Mouse (Mus musculus) liver, embryonic 14.5 days (tissue): Measurements from ENCODE around the gene Prim2. TPM values are rescaled to one million over a fixed set of nuclear protein-coding genes. Genes with fewer than 3 reads are reported as not detected.

Source experiments
- ATAC-seq: fragments of 200-750 bp; cut with Nextera tagmentation; 2 replicates; pipeline ENCODE4 v1.8.0; 2017; ENCODE audit warnings: moderate number of reproducible peaks, mild to moderate bottlenecking, moderate library complexity; ENCODE audit not compliant: insufficient read depth
- DNase-seq, 3 experiments: peaks; one replicate each; pipeline ENCODE4 v3.0.0-alpha.2; 2012 to 2013; ENCODE audit warnings: low read depth in 3 of 3, low spot score in 3 of 3
- H3K27ac ChIP-seq: fragments of 300-500 bp; sonication (generic); 2 replicates; pipeline ENCODE4 v1.5.1; 2014; ENCODE audit warnings: moderate library complexity, mild to moderate bottlenecking, control low read depth, inconsistent platforms
- H3K27me3 ChIP-seq: fragments of 300-500 bp; sonication (generic); 2 replicates; pipeline ENCODE4 v1.6.1; 2014; ENCODE audit warnings: mild to moderate bottlenecking, low read length, moderate library complexity; ENCODE audit not compliant: control insufficient read depth, insufficient read depth
- H3K36me3 ChIP-seq: fragments of 300-500 bp; sonication (generic); replicated peaks from 2 replicates; pipeline ENCODE4 v1.6.1; 2014; ENCODE audit warnings: low read depth; ENCODE audit not compliant: control insufficient read depth, insufficient read depth
- H3K4me1 ChIP-seq, 2 experiments: fragments of 200-500 bp in 1 of 2; fragments of 300-500 bp in 1 of 2; sonication (generic) in 1 of 2; replicated peaks; 2 replicates each; pipeline ENCODE4 v1.6.1; 2012 to 2014; ENCODE audit warnings: antibody characterized with exemption in 1 of 2, inconsistent platforms in 1 of 2, low read length in 1 of 2; ENCODE audit not compliant: control insufficient read depth in 2 of 2, insufficient read depth in 2 of 2
- H3K4me2 ChIP-seq: fragments of 300-500 bp; sonication (generic); 2 replicates; pipeline ENCODE4 v1.6.1; 2014; ENCODE audit warnings: low read depth, mild to moderate bottlenecking, control low read depth, moderate library complexity
- H3K4me3 ChIP-seq, 2 experiments: fragments of 200-500 bp in 1 of 2; fragments of 300-500 bp in 1 of 2; sonication (generic) in 1 of 2; 2 replicates each; pipeline ENCODE4 v1.5.1; 2012 to 2014; ENCODE audit warnings: low read depth in 2 of 2, low read length in 2 of 2, mild to moderate bottlenecking in 2 of 2, control low read depth in 1 of 2, inconsistent platforms in 1 of 2, moderate library complexity in 1 of 2; ENCODE audit not compliant: insufficient read depth in 1 of 2
- H3K9ac ChIP-seq: fragments of 300-500 bp; sonication (generic); replicated peaks from 2 replicates; pipeline ENCODE4 v1.6.1; 2014; ENCODE audit warnings: mild to moderate bottlenecking, control low read depth, moderate library complexity
- H3K9me3 ChIP-seq: fragments of 300-500 bp; sonication (generic); 2 replicates; pipeline ENCODE4 v1.6.1; 2016; ENCODE audit warnings: low read length, mixed read lengths; ENCODE audit not compliant: control insufficient read depth
- CTCF ChIP-seq: IDR thresholded peaks from 2 replicates; pipeline ENCODE4 v1.5.1; 2016; ENCODE audit warnings: antibody characterized with exemption, low read depth, control low read depth
- EP300 ChIP-seq: IDR thresholded peaks from 2 replicates; pipeline ENCODE4 v1.6.1; 2016; ENCODE audit warnings: antibody characterized with exemption, low read depth
- WGBS: fragments of 180-500 bp; shearing (Covaris S2); extraction: QIAGEN DNeasy Blood & Tissue Kit; methylation state at CpG from one replicate; pipeline ENCODE4 v1.1.7; 2014; ENCODE audit not compliant: insufficient replicate concordance; 5-methylcytosine and 5-hydroxymethylcytosine counted together
- polyA plus RNA-seq, 2 experiments: library from polyadenylated mRNA; depleted of rRNA in 1 of 2; stranded (reverse) in 1 of 2; unstranded in 1 of 2; fragments of >200 nt; fragmentation: Nextera tagmentation in 1 of 2; extraction: Ambion mirVana in 1 of 2; gene quantifications; 2 replicates each; pipeline versions ENCODE4 v1.2.1 to v1.2.3; 2012 to 2014

Gene Prim2
- polyA plus RNA-seq, 2 experiments: 34.1 to 38.1 TPM

DNA sequence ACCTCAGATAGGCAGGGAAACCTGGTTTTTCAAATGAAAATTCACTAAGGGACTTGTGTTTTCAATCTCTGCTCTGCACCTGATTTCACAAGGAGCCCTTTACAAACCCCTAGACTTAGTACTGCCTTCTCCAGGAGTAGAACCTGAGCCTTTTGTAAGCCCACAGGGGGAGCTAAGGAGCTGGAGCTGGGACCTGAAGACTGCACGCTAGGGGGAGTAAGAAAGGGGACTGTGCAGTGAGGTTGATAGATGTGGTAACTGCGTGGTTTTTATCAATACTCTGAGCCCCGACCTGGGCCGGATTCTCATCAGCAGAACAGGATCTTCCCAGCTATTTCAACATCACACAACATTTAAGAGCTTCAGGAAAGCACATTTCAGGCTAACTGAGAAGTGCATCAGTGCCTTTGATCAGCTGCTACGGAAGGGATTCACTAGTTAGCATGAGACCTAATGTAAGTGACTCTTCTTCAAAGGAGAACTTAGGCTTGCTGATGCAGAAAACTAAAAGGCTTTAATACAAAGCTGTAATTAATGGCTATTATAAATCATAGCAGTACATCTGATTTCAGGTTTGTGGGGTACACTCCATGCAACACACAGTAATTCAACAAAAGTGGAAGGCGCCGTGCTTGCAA, 103.7 kb downstream of the Prim2 start:
- Histone ChIP-seq H3K27ac (no peak overlapping the region), H3K36me3 (no peaks in the 10 kb centered on the region), H3K9me3 (no peaks in the 10 kb centered on the region), H3K9ac (no peak overlapping the region), H3K27me3 (no peaks in the 10 kb centered on the region), H3K4me3 (no peak overlapping the region), H3K4me1 (peaks cover 0 to 3% of the 10 kb centered on the region in 2 experiments; a peak in 1 of 4 replicates), H3K4me2 (no peak overlapping the region)
- DNase-seq (peak; percentile 39 to 58 (median 43)), ATAC-seq (peak; percentile 72)
- TF ChIP-seq CTCF (peak; percentile 92), EP300 (no peak; the same call in 1 of the 2 replicates)
- whole genome bisulfite sequencing: 46% methylated on average over 7 of the region's 7 CpGs

DNA sequence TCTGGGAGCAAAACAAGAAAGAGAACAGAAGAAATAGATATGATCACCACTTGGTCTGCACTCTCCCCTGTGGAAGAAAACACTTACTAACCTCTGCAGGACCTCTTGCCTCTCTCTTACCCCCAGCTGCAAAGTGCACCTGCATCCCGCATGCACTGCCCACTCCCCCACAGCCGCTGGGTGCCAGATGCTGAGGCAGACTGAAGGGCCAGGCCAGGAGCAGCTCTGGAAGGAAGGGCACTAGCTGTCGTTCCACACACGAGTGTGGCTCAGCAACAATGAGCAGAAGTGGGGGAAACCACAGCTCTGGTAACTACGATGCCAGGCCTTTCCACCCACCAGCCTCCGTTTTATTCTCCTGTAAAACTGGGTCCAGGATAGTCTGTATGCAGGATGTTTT, 105.6 kb downstream of the Prim2 start:
- ATAC-seq: no peak
- no peak overlapping the region for H3K4me3 ChIP-seq

DNA sequence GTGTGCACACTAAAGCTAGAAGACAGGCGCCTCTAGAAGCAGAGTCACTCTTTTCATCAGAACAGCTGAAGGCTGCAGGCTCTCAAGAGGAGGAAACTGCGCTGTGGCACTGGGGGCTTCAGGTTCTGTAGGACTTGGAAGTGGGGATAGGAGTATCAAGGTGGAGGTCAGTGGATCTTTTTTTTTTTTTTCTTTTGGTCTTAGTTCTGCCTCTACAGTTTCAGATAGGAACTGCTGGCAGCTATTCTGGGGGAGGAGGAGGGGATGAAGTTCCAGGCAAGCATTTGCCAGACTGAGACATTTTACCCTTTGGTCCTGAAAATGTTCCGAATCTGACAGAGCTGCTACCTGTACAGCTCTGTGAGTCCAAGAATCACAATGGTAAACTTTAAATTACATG, 106.0 kb downstream of the Prim2 start:
- Histone ChIP-seq H3K27me3 (no peaks in the 10 kb centered on the region), H3K27ac (no peak overlapping the region), H3K4me3 (no peak overlapping the region), H3K9me3 (no peaks in the 10 kb centered on the region), H3K4me2 (no peak overlapping the region), H3K9ac (no peak overlapping the region), H3K36me3 (no peaks in the 10 kb centered on the region), H3K4me1 (peaks cover 0 to 3% of the 10 kb centered on the region in 2 experiments; a peak in 1 of 4 replicates)
- ATAC-seq (no peak), DNase-seq (no peak)
- 75% methylated on average over 3 of the region's 3 CpGs for WGBS
- TF ChIP-seq CTCF (no peak), EP300 (no peak)

More for the DNA sequence above, 105.6 kb downstream of the Prim2 start:
- no peak for TF ChIP-seq EP300
- no peak for TF ChIP-seq CTCF
- Histone ChIP-seq H3K9me3 (no peaks in the 10 kb centered on the region), H3K27me3 (no peaks in the 10 kb centered on the region), H3K27ac (no peak overlapping the region), H3K4me1 (peaks cover 0 to 3% of the 10 kb centered on the region in 2 experiments; a peak in 1 of 4 replicates), H3K9ac (no peak overlapping the region), H3K4me2 (no peak overlapping the region), H3K36me3 (no peaks in the 10 kb centered on the region)
- no peak for DNase-seq
- 72% methylated on average over 6 of the region's 6 CpGs for WGBS

- no peak for DNase-seq
- Histone ChIP-seq H3K4me3 (no peak overlapping the region), H3K27me3 (no peaks in the 10 kb centered on the region), H3K4me1 (no peaks in the 10 kb centered on the region), H3K27ac (no peak overlapping the region), H3K4me2 (no peak overlapping the region), H3K9me3 (no peaks in the 10 kb centered on the region), H3K9ac (no peak overlapping the region), H3K36me3 (no peaks in the 10 kb centered on the region)
- TF ChIP-seq CTCF: no peak
- no peak for TF ChIP-seq EP300
- 19% methylated on average over 4 of the region's 4 CpGs for WGBS
- no peak for ATAC-seq
Observed at GRCm38 (mm10) chr1:33556638-33557037, 113.0 kb downstream of the Prim2 start.

DNA sequence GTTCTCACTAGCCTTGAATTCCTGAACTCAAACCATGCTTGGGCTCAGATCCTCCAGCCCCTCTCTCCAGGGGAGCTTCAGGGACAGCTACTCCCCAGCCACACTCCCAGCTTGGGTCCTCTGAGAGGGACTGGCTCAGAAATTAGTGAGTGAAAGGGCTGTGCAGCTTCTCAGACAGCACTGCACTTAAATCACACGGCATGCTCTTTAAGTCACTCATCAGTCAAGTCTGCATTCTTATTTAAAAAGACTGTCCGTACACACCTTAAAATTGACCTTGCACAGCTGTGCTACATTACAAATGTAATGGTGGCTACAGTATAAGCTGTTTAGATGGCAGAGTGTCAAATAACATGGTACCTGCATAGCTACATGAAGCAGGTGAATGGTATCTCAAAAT, 114.0 kb downstream of the Prim2 start:
- no peak overlapping the region for H3K27ac ChIP-seq
- no peaks in the 10 kb centered on the region for H3K9me3 ChIP-seq
- no peaks in the 10 kb centered on the region for H3K27me3 ChIP-seq
- WGBS: 85% methylated on average over 2 of the region's 2 CpGs
- DNase-seq (no peak), ATAC-seq (no peak)
- TF ChIP-seq CTCF: no peak
- no peak for TF ChIP-seq EP300
- H3K4me2 ChIP-seq: no peak overlapping the region
- no peaks in the 10 kb centered on the region for H3K4me1 ChIP-seq
- no peak overlapping the region for H3K9ac ChIP-seq
- H3K4me3 ChIP-seq: no peak overlapping the region
- no peaks in the 10 kb centered on the region for H3K36me3 ChIP-seq
